Mouse (Mus musculus) midbrain, embryonic 13.5 days (tissue): ENCODE measurements around the gene Spg7. TPM values are rescaled to one million over a fixed set of nuclear protein-coding genes. Genes with fewer than 3 reads are reported as not detected.

ENCODE experiments used
- ATAC-seq: fragments of 200-750 bp; cut with Nextera tagmentation; 2 replicates; pipeline ENCODE4 v1.8.0; 2017; ENCODE audit warnings: mild to moderate bottlenecking, moderate TSS enrichment, moderate library complexity
- H3K27ac ChIP-seq: fragments of 300-500 bp; sonication (generic); 2 replicates; pipeline ENCODE4 v1.5.1; 2015; ENCODE audit warnings: inconsistent platforms, mild to moderate bottlenecking, moderate library complexity
- H3K27me3 ChIP-seq: fragments of 300-500 bp; sonication (generic); 2 replicates; pipeline ENCODE4 v1.6.1; 2015; ENCODE audit warnings: mild to moderate bottlenecking, inconsistent platforms
- H3K36me3 ChIP-seq: fragments of 300-500 bp; sonication (generic); 2 replicates; pipeline ENCODE4 v1.6.1; 2015; ENCODE audit warnings: mild to moderate bottlenecking, inconsistent platforms
- H3K4me1 ChIP-seq: fragments of 300-500 bp; sonication (generic); replicated peaks from 2 replicates; pipeline ENCODE4 v1.6.1; 2015; ENCODE audit warnings: inconsistent platforms
- H3K4me2 ChIP-seq: fragments of 300-500 bp; sonication (generic); replicated peaks from 2 replicates; pipeline ENCODE4 v1.6.1; 2015; ENCODE audit warnings: moderate library complexity, mild to moderate bottlenecking, inconsistent platforms
- H3K4me3 ChIP-seq: fragments of 300-500 bp; sonication (generic); replicated peaks from 2 replicates; pipeline ENCODE4 v1.5.1; 2015; ENCODE audit warnings: mild to moderate bottlenecking, inconsistent platforms
- H3K9ac ChIP-seq: fragments of 300-500 bp; sonication (generic); replicated peaks from 2 replicates; pipeline ENCODE4 v1.6.1; 2015; ENCODE audit warnings: mild to moderate bottlenecking, inconsistent platforms
- H3K9me3 ChIP-seq: fragments of 300-500 bp; sonication (generic); 2 replicates; pipeline ENCODE4 v1.6.1; 2016; ENCODE audit warnings: mild to moderate bottlenecking, inconsistent platforms
- WGBS: fragments of 180-500 bp; shearing (Covaris S2); methylation state at CpG from one replicate; pipeline ENCODE4 v1.1.7; 2015; 5-methylcytosine and 5-hydroxymethylcytosine counted together
- polyA plus RNA-seq: library from polyadenylated mRNA; unstranded; fragments of >200 nt; fragmentation: Nextera tagmentation; extraction: Ambion mirVana; gene quantifications from 2 replicates; pipeline ENCODE4 v1.2.1, GENCODE M21; 2015

Gene Spg7
- polyA plus RNA-seq, 1 experiment from 2014 or later: 52.0 TPM

GRCm38 (mm10) chr8:123066101-123066683, 3.5 kb downstream of the Spg7 start:
- no peaks in the 10 kb centered on the region for H3K27me3 ChIP-seq
- H3K9me3 ChIP-seq: no peaks in the 10 kb centered on the region
- H3K4me2 ChIP-seq: peak overlapping the region; percentile 74
- peak overlapping the region; percentile 94 for H3K9ac ChIP-seq
- H3K4me3 ChIP-seq: peak overlapping the region; percentile 90
- ATAC-seq: no peak
- H3K36me3 ChIP-seq: peaks cover 18% of the 10 kb centered on the region
- H3K27ac ChIP-seq: peak overlapping the region; percentile 93
- H3K4me1 ChIP-seq: peaks cover 29% of the 10 kb centered on the region
- WGBS: 37% methylated on average over 7 of the region's 7 CpGs

GRCm38 (mm10) chr8:123071176-123071575, 8.4 kb downstream of the Spg7 start:
- Histone ChIP-seq H3K9ac (0 out of 2 replicates have a peak overlapping the region, but pooled peaks have one; percentile 5), H3K4me3 (no peak overlapping the region), H3K9me3 (no peaks in the 10 kb centered on the region), H3K4me2 (no peak overlapping the region), H3K4me1 (peaks cover 16% of the 10 kb centered on the region), H3K27ac (no peak overlapping the region), H3K27me3 (no peaks in the 10 kb centered on the region), H3K36me3 (peaks cover 65% of the 10 kb centered on the region)
- WGBS: 86% methylated on average over 4 of the region's 4 CpGs
- ATAC-seq: no peak

- Histone ChIP-seq H3K4me2 (no peak overlapping the region), H3K9ac (no peak overlapping the region), H3K4me3 (no peak overlapping the region), H3K4me1 (no peaks in the 10 kb centered on the region), H3K27me3 (no peaks in the 10 kb centered on the region), H3K27ac (no peak overlapping the region), H3K9me3 (no peaks in the 10 kb centered on the region), H3K36me3 (peaks cover 95% of the 10 kb centered on the region)
- 95% methylated on average over 6 of the region's 6 CpGs for WGBS
- ATAC-seq: no peak
These were observed 14.5 kb downstream of the Spg7 start for GRCm38 (mm10) chr8:123077213-123077612.

GRCm38 (mm10) chr8:123082993-123083392, 20.3 kb downstream of the Spg7 start:
- Histone ChIP-seq H3K4me1 (no peaks in the 10 kb centered on the region), H3K27me3 (no peaks in the 10 kb centered on the region), H3K27ac (no peak overlapping the region), H3K4me3 (no peak overlapping the region), H3K4me2 (no peak overlapping the region), H3K9ac (no peak overlapping the region), H3K9me3 (no peaks in the 10 kb centered on the region), H3K36me3 (peaks cover 97% of the 10 kb centered on the region)
- 83% methylated on average over 6 of the region's 6 CpGs for WGBS
- no peak for ATAC-seq

- WGBS: 90% methylated on average over 12 of the region's 12 CpGs
- Histone ChIP-seq H3K9me3 (no peaks in the 10 kb centered on the region), H3K4me2 (no peak overlapping the region), H3K4me3 (no peak overlapping the region), H3K27me3 (no peaks in the 10 kb centered on the region), H3K4me1 (no peaks in the 10 kb centered on the region), H3K9ac (no peak overlapping the region), H3K27ac (no peak overlapping the region), H3K36me3 (peaks cover 99% of the 10 kb centered on the region)
- no peak for ATAC-seq
These were observed 20.9 kb downstream of the Spg7 start for GRCm38 (mm10) chr8:123083610-123084009.

- H3K4me1 ChIP-seq: no peaks in the 10 kb centered on the region
- no peak overlapping the region for H3K27ac ChIP-seq
- no peaks in the 10 kb centered on the region for H3K9me3 ChIP-seq
- no peak for ATAC-seq
- no peak overlapping the region for H3K4me3 ChIP-seq
- no peak overlapping the region for H3K9ac ChIP-seq
- 91% methylated on average over 9 of the region's 9 CpGs for WGBS
- no peak overlapping the region for H3K4me2 ChIP-seq
- H3K27me3 ChIP-seq: no peaks in the 10 kb centered on the region
- H3K36me3 ChIP-seq: peaks cover 100% of the 10 kb centered on the region
These were observed 24.5 kb downstream of the Spg7 start for GRCm38 (mm10) chr8:123087289-123087688.

GRCm38 (mm10) chr8:123097216-123097615, 34.5 kb downstream of the Spg7 start:
- no peak overlapping the region for H3K4me3 ChIP-seq
- WGBS: 92% methylated on average over 11 of the region's 11 CpGs
- H3K36me3 ChIP-seq: peaks cover 53% of the 10 kb centered on the region
- H3K4me1 ChIP-seq: peaks cover 4% of the 10 kb centered on the region
- H3K4me2 ChIP-seq: no peak overlapping the region
- H3K9ac ChIP-seq: 0 out of 2 replicates have a peak overlapping the region, but pooled peaks have one; percentile 15
- no peaks in the 10 kb centered on the region for H3K9me3 ChIP-seq
- H3K27me3 ChIP-seq: no peaks in the 10 kb centered on the region
- H3K27ac ChIP-seq: no peak overlapping the region
- no peak for ATAC-seq

GRCm38 (mm10) chr8:123097786-123098584, 35.2 kb downstream of the Spg7 start:
- Histone ChIP-seq H3K4me2 (no peak overlapping the region), H3K27ac (no peak overlapping the region)
- 72% methylated on average over 12 of the region's 12 CpGs for WGBS

GRCm38 (mm10) chr8:123100288-123100687, 37.5 kb downstream of the Spg7 start:
- Histone ChIP-seq H3K27me3 (no peaks in the 10 kb centered on the region), H3K4me2 (no peak overlapping the region), H3K9me3 (no peaks in the 10 kb centered on the region), H3K9ac (no peak overlapping the region; the same call in 1 of the 2 replicates), H3K4me3 (no peak overlapping the region), H3K27ac (no peak overlapping the region), H3K4me1 (peaks cover 16% of the 10 kb centered on the region), H3K36me3 (peaks cover 47% of the 10 kb centered on the region)
- ATAC-seq: no peak
- 54% methylated on average over 8 of the region's 8 CpGs for WGBS

More at GRCm38 (mm10) chr8:123097786-123098584, 35.2 kb downstream of the Spg7 start:
- no peak overlapping the region for H3K4me3 ChIP-seq
- peaks cover 48% of the 10 kb centered on the region for H3K36me3 ChIP-seq
- H3K9ac ChIP-seq: no peak overlapping the region; the same call in 1 of the 2 replicates
- peaks cover 4% of the 10 kb centered on the region for H3K4me1 ChIP-seq
- H3K27me3 ChIP-seq: no peaks in the 10 kb centered on the region
- no peaks in the 10 kb centered on the region for H3K9me3 ChIP-seq
- ATAC-seq: no peak

- H3K9ac ChIP-seq: no peak overlapping the region
- no peak overlapping the region for H3K27ac ChIP-seq
- WGBS: 78% methylated on average over 4 of the region's 4 CpGs
- no peaks in the 10 kb centered on the region for H3K27me3 ChIP-seq
- H3K4me3 ChIP-seq: no peak overlapping the region
- peaks cover 16% of the 10 kb centered on the region for H3K4me1 ChIP-seq
- no peak overlapping the region for H3K4me2 ChIP-seq
- H3K9me3 ChIP-seq: no peaks in the 10 kb centered on the region
- peaks cover 47% of the 10 kb centered on the region for H3K36me3 ChIP-seq
- no peak for ATAC-seq
These were observed 38.5 kb downstream of the Spg7 start for GRCm38 (mm10) chr8:123101244-123101643.

- ATAC-seq: peak; percentile 98
- WGBS: 2% methylated on average over 56 of the region's 56 CpGs
- Histone ChIP-seq H3K4me3 (peak within 1 kb of the TSS; percentile 75), H3K4me2 (peak within 1 kb of the TSS; percentile 96), H3K27ac (peak within 1 kb of the TSS; percentile 92), H3K9ac (peak within 1 kb of the TSS; percentile 99), H3K27me3 (no peaks in the 10 kb centered on the region), H3K9me3 (no peaks in the 10 kb centered on the region), H3K4me1 (peaks cover 16% of the 10 kb centered on the region), H3K36me3 (peaks cover 44% of the 10 kb centered on the region)
These were observed 39.3 kb downstream of the Spg7 start, which contains the start of gene Rpl13 for GRCm38 (mm10) chr8:123101735-123102685. Gene Rpl13 (plus strand): TSS chr8:123102350.
